Mouse (Mus musculus): ENCODE measurements around the gene Creb5. TPM values are rescaled to one million over a fixed set of nuclear protein-coding genes. Genes with fewer than 3 reads are reported as not detected.

Creb5 gene
- polyA plus RNA-seq, 1 experiment from 2014 or later = 39.0 TPM

DNA sequence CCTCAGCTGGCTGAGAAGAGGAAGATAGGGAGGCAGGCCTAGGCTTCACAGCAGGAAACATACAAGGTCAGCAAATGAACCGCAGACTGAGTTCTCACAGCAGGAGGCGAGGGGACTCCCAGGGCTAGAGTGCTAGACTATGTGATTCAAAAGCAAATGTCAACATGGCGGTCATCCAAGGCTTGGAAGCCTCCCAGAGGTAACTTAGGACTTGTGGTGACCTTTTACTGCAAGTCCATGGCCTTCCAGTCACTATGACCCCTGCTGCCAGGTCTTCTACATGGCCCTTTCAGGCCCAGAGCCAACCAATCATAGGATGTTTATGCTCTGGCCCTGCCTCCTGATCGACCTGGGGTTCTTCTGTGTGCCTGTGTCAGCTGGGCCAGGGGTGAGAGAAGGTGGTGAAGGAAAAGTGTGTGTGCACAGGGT is 209.3 kb downstream of the Creb5 start:
- no peak overlapping the region for H3K27ac ChIP-seq (ENCODE audit: low read depth, low read length)
- no peak for DNase-seq (ENCODE audit: low spot score)
- no peak overlapping the region for H3K4me2 ChIP-seq (ENCODE audit: low read depth, low read length, severe bottlenecking)
- no peaks in the 10 kb centered on the region for H3K27me3 ChIP-seq (ENCODE audit: control insufficient read depth, insufficient read depth, low read length)
- no peaks in the 10 kb centered on the region for H3K9me3 ChIP-seq (ENCODE audit: control insufficient read depth, low read length)
- no peak for ATAC-seq (replicated peaks; ENCODE audit: low FRiP score)
- no peak overlapping the region for H3K4me3 ChIP-seq (ENCODE audit: low read depth, low read length)
- WGBS = 75% methylated on average over 4 of the region's 4 CpGs
- H3K36me3 ChIP-seq (ENCODE audit: control insufficient read depth, insufficient read depth, low read length) = no peaks in the 10 kb centered on the region
- H3K4me1 ChIP-seq (replicated peaks; ENCODE audit: control insufficient read depth, insufficient read depth, low read length) = no peaks in the 10 kb centered on the region
- no peak overlapping the region for H3K9ac ChIP-seq (ENCODE audit: low read length)

DNA sequence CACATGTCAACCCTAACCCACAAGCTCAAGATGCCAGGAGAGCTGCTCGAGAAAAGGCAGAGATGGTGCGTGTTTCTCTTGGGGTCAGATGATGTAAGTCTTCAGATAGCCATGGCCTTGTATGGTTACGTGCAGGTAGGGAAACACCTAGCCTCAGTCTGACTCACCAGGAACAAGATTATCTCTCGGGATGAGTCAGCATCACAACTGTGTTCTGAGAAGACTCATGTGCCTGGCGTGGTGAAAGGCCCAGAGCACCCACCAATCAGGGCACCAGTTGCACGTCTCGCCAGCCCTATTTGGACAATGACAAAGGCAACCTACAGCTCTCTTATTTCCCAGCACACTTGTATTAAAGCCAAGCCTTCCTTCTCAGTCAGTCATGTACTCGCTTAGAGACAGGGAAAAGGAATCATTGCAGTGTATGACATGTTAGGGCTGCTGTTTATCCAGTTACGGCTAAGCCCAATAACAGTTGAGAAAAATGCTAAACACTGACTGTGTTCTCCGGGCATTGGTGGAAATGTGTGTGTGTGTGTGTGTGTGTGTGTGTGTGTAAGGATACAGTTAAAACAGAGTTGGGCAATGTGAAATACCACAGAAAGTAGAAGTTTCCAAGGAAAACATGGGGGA is 210.9 kb downstream of the Creb5 start:
- H3K4me1 ChIP-seq (replicated peaks; ENCODE audit: control insufficient read depth, insufficient read depth, low read length) = no peaks in the 10 kb centered on the region

GRCm38 (mm10) chr6:53499621-53500295 is 212.7 kb downstream of the Creb5 start:
- WGBS = 87% methylated on average over 8 of the region's 8 CpGs
- no peaks in the 10 kb centered on the region for H3K9me3 ChIP-seq (ENCODE audit: control insufficient read depth, low read length)
- H3K4me3 ChIP-seq (ENCODE audit: low read depth, low read length) = no peak overlapping the region
- no peak overlapping the region for H3K9ac ChIP-seq (ENCODE audit: low read length)
- H3K36me3 ChIP-seq (ENCODE audit: control insufficient read depth, insufficient read depth, low read length) = no peaks in the 10 kb centered on the region
- no peak for DNase-seq (ENCODE audit: low spot score)
- no peaks in the 10 kb centered on the region for H3K27me3 ChIP-seq (ENCODE audit: control insufficient read depth, insufficient read depth, low read length)
- no peak overlapping the region for H3K27ac ChIP-seq (ENCODE audit: low read depth, low read length)
- ATAC-seq (replicated peaks; ENCODE audit: low FRiP score) = no peak
- no peak overlapping the region for H3K4me2 ChIP-seq (ENCODE audit: low read depth, low read length, severe bottlenecking)
- H3K4me1 ChIP-seq (replicated peaks; ENCODE audit: control insufficient read depth, insufficient read depth, low read length) = no peaks in the 10 kb centered on the region

More for the DNA sequence above, 210.9 kb downstream of the Creb5 start:
- ATAC-seq (replicated peaks; ENCODE audit: low FRiP score) = no peak
- Histone ChIP-seq H3K4me2 (ENCODE audit: low read depth, low read length, severe bottlenecking) (no peak overlapping the region), H3K27me3 (ENCODE audit: control insufficient read depth, insufficient read depth, low read length) (no peaks in the 10 kb centered on the region), H3K36me3 (ENCODE audit: control insufficient read depth, insufficient read depth, low read length) (no peaks in the 10 kb centered on the region), H3K9ac (ENCODE audit: low read length) (no peak overlapping the region), H3K27ac (ENCODE audit: low read depth, low read length) (no peak overlapping the region), H3K4me3 (ENCODE audit: low read depth, low read length) (no peak overlapping the region), H3K9me3 (ENCODE audit: control insufficient read depth, low read length) (no peaks in the 10 kb centered on the region)
- no peak for DNase-seq (ENCODE audit: low spot score)
- 87% methylated on average over 10 of the region's 10 CpGs for WGBS

DNA sequence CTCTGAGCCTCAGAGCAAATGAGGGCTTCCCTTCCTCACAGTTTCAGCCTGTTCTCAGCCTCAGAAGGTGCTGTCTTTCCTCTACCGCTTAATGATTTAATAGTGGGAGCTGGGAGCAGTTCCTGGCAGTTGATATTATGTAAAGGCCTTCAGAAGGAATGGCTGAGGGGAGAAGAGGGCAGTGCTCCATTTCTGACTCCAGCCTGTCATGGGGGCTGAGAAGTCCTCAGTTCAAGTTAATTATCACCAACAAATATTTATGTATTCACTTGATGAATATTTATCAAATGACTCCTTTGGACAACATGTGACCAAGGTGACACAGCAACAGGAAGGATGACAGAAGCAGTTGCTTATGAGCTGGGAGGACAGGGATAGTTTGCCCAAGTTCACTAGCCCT is 214.2 kb downstream of the Creb5 start:
- ATAC-seq (replicated peaks; ENCODE audit: low FRiP score) (no peak), DNase-seq (ENCODE audit: low spot score) (no peak)
- no peak overlapping the region for H3K9ac ChIP-seq (ENCODE audit: low read length)
- no peaks in the 10 kb centered on the region for H3K36me3 ChIP-seq (ENCODE audit: control insufficient read depth, insufficient read depth, low read length)
- no peak overlapping the region for H3K4me2 ChIP-seq (ENCODE audit: low read depth, low read length, severe bottlenecking)
- H3K27ac ChIP-seq (ENCODE audit: low read depth, low read length) = no peak overlapping the region
- no peaks in the 10 kb centered on the region for H3K27me3 ChIP-seq (ENCODE audit: control insufficient read depth, insufficient read depth, low read length)
- no peak overlapping the region for H3K4me3 ChIP-seq (ENCODE audit: low read depth, low read length)
- no peaks in the 10 kb centered on the region for H3K4me1 ChIP-seq (replicated peaks; ENCODE audit: control insufficient read depth, insufficient read depth, low read length)
- H3K9me3 ChIP-seq (ENCODE audit: control insufficient read depth, low read length) = no peaks in the 10 kb centered on the region
- WGBS = 90% methylated on average over 1 of the region's 1 CpGs

DNA sequence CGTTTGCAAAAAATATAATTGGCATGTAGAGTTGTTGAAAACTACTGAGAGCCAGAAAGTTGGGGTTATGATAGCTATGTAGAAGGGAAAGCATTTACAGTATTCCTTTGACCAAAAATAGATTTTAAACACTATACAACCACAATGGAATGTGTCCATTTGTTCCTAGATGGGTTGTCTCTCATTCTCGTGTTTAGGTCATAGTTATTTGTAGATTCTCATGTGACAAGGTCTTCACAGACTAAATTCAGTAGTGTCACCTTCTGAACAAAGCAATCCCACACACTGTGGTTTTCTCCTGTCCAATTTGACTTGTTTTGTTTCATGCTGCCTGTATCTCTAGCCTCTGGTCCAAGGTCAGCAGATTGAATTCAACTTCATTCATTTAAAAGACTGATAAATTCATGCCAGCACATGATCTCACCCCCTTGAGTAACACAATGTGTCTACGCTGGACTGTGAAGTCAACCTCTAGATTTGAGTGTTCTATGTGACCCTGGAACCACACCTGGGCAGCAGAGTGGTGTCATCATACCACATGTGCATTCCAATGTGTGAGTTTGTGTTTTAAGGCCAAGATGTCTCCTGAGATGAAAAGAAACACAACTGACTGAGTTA is 220.0 kb downstream of the Creb5 start:
- 88% methylated on average over 3 of the region's 3 CpGs for WGBS
- H3K9ac ChIP-seq (ENCODE audit: low read length) = no peak overlapping the region
- H3K4me3 ChIP-seq (ENCODE audit: low read depth, low read length) = no peak overlapping the region
- no peak for ATAC-seq (replicated peaks; ENCODE audit: low FRiP score)
- H3K9me3 ChIP-seq (ENCODE audit: control insufficient read depth, low read length) = no peaks in the 10 kb centered on the region
- no peaks in the 10 kb centered on the region for H3K36me3 ChIP-seq (ENCODE audit: control insufficient read depth, insufficient read depth, low read length)
- DNase-seq (ENCODE audit: low spot score) = no peak
- no peak overlapping the region for H3K27ac ChIP-seq (ENCODE audit: low read depth, low read length)
- H3K4me2 ChIP-seq (ENCODE audit: low read depth, low read length, severe bottlenecking) = no peak overlapping the region
- no peaks in the 10 kb centered on the region for H3K4me1 ChIP-seq (replicated peaks; ENCODE audit: control insufficient read depth, insufficient read depth, low read length)
- no peaks in the 10 kb centered on the region for H3K27me3 ChIP-seq (ENCODE audit: control insufficient read depth, insufficient read depth, low read length)

GRCm38 (mm10) chr6:53508847-53509494 is 221.9 kb downstream of the Creb5 start:
- Histone ChIP-seq H3K4me2 (ENCODE audit: low read depth, low read length, severe bottlenecking) (no peak overlapping the region), H3K9me3 (ENCODE audit: control insufficient read depth, low read length) (no peaks in the 10 kb centered on the region), H3K27me3 (ENCODE audit: control insufficient read depth, insufficient read depth, low read length) (no peaks in the 10 kb centered on the region), H3K36me3 (ENCODE audit: control insufficient read depth, insufficient read depth, low read length) (no peaks in the 10 kb centered on the region), H3K27ac (ENCODE audit: low read depth, low read length) (no peak overlapping the region), H3K4me3 (ENCODE audit: low read depth, low read length) (no peak overlapping the region), H3K9ac (ENCODE audit: low read length) (no peak overlapping the region), H3K4me1 (replicated peaks; ENCODE audit: control insufficient read depth, insufficient read depth, low read length) (no peaks in the 10 kb centered on the region)
- WGBS = 84% methylated on average over 3 of the region's 3 CpGs
- DNase-seq (ENCODE audit: low spot score) (no peak), ATAC-seq (replicated peaks; ENCODE audit: low FRiP score) (no peak)

- no peaks in the 10 kb centered on the region for H3K9me3 ChIP-seq (ENCODE audit: control insufficient read depth, low read length)
- no peak overlapping the region for H3K9ac ChIP-seq (ENCODE audit: low read length)
- no peak overlapping the region for H3K4me2 ChIP-seq (ENCODE audit: low read depth, low read length, severe bottlenecking)
- H3K36me3 ChIP-seq (ENCODE audit: control insufficient read depth, insufficient read depth, low read length) = no peaks in the 10 kb centered on the region
- no peak for DNase-seq (ENCODE audit: low spot score)
- 55% methylated on average over 7 of the region's 7 CpGs for WGBS
- no peaks in the 10 kb centered on the region for H3K4me1 ChIP-seq (replicated peaks; ENCODE audit: control insufficient read depth, insufficient read depth, low read length)
- H3K27ac ChIP-seq (ENCODE audit: low read depth, low read length) = no peak overlapping the region
- H3K4me3 ChIP-seq (ENCODE audit: low read depth, low read length) = no peak overlapping the region
- ATAC-seq (replicated peaks; ENCODE audit: low FRiP score) = no peak
- H3K27me3 ChIP-seq (ENCODE audit: control insufficient read depth, insufficient read depth, low read length) = no peaks in the 10 kb centered on the region
Observed at GRCm38 (mm10) chr6:53510005-53510404, 222.9 kb downstream of the Creb5 start.

DNA sequence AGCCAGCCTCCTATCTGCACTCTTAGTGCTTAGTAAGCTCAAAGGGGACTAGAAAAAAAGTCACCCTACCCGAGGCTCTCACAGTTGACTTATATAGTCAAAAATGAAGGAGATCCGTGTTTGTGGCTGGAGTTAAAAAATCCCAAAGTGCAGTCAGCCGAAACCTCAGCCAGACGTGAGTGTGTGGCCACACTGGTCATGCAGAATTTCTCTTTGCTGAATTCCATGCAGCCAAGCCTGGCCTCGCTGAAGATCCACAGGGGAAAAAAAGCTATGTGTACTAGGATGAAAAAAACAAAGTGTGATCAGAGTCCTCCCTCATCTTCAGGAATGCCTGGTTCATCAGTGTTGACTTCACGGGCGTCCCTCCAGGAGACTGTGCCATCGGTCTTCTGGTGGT is 225.2 kb downstream of the Creb5 start:
- Histone ChIP-seq H3K4me1 (replicated peaks; ENCODE audit: control insufficient read depth, insufficient read depth, low read length) (peaks cover 1% of the 10 kb centered on the region; the same call in 1 of the 2 replicates), H3K9ac (ENCODE audit: low read length) (no peak overlapping the region), H3K27me3 (ENCODE audit: control insufficient read depth, insufficient read depth, low read length) (no peaks in the 10 kb centered on the region), H3K9me3 (ENCODE audit: control insufficient read depth, low read length) (no peaks in the 10 kb centered on the region), H3K27ac (ENCODE audit: low read depth, low read length) (no peak overlapping the region), H3K4me2 (ENCODE audit: low read depth, low read length, severe bottlenecking) (no peak overlapping the region), H3K36me3 (ENCODE audit: control insufficient read depth, insufficient read depth, low read length) (no peaks in the 10 kb centered on the region), H3K4me3 (ENCODE audit: low read depth, low read length) (no peak overlapping the region)
- WGBS = 88% methylated on average over 8 of the region's 8 CpGs
- ATAC-seq (replicated peaks; ENCODE audit: low FRiP score) (no peak), DNase-seq (ENCODE audit: low spot score) (no peak)

All from forebrain, embryonic 11.5 days (tissue).